Mouse (Mus musculus) embryonic facial prominence, embryonic 13.5 days (tissue): ENCODE measurements at regions not wholly inside any gene's neighbourhood (a gene's known extent, or its start where the extent isn't known, plus 50 kb on each side); places are given as distances from the start of the nearest gene placed in this dataset.
A peak's percentile ranks its signal among the peaks of the same experiment; 100 is the strongest.

Experiments used
- ATAC-seq: fragments of 200-750 bp; cut with Nextera tagmentation; 2 replicates; pipeline ENCODE4 v1.8.0; 2017; ENCODE audit warnings: low read depth; ENCODE audit not compliant: insufficient number of reproducible peaks, insufficient read depth, low FRiP score, low TSS enrichment
- H3K27ac ChIP-seq: fragments of 300-500 bp; sonication (generic); 2 replicates; pipeline ENCODE4 v1.5.1; 2015; ENCODE audit warnings: moderate library complexity, mild to moderate bottlenecking, inconsistent platforms
- H3K27me3 ChIP-seq: fragments of 300-500 bp; sonication (generic); 2 replicates; pipeline ENCODE4 v1.6.1; 2015; ENCODE audit warnings: mild to moderate bottlenecking, inconsistent platforms
- H3K36me3 ChIP-seq: fragments of 300-500 bp; sonication (generic); 2 replicates; pipeline ENCODE4 v1.6.1; 2015; ENCODE audit warnings: mild to moderate bottlenecking, inconsistent platforms
- H3K4me1 ChIP-seq: fragments of 300-500 bp; sonication (generic); 2 replicates; pipeline ENCODE4 v1.6.1; 2015; ENCODE audit warnings: inconsistent platforms
- H3K4me2 ChIP-seq: fragments of 300-500 bp; sonication (generic); 2 replicates; pipeline ENCODE4 v1.6.1; 2015; ENCODE audit warnings: moderate library complexity, mild to moderate bottlenecking, inconsistent platforms
- H3K4me3 ChIP-seq: fragments of 300-500 bp; sonication (generic); 2 replicates; pipeline ENCODE4 v1.5.1; 2015; ENCODE audit warnings: mild to moderate bottlenecking, inconsistent platforms
- H3K9ac ChIP-seq: fragments of 300-500 bp; sonication (generic); 2 replicates; pipeline ENCODE4 v1.6.1; 2015; ENCODE audit warnings: mild to moderate bottlenecking, inconsistent platforms
- H3K9me3 ChIP-seq: fragments of 300-500 bp; sonication (generic); 2 replicates; pipeline ENCODE4 v1.6.1; 2016; ENCODE audit warnings: inconsistent platforms
- WGBS: fragments of 180-500 bp; shearing (Covaris S2); methylation state at CpG from one replicate; pipeline ENCODE4 v1.1.7; 2015; ENCODE audit warnings: mixed read lengths; 5-methylcytosine and 5-hydroxymethylcytosine counted together

DNA sequence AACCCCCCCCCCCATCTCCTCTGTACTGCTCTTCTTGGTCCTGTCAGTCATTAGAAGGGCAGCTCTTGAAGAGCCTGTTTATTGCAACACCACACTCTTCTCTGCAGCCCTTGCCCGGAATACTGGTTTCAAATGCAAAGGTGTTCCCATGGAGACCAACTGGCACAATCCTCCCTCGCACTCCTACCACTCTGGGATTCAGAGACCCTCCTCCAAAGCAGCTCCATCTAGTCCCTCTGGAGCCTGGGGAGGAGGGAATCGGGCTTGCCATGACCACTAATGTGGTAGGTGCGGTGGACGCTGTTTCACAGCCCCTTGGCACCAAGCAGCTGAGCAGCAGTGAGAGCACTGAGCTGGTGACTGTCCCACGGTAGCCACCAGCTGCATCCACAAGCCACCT, 83.1 kb downstream of the Stk35 start:
- Histone ChIP-seq H3K4me2 (no peak overlapping the region), H3K27me3 (no peaks in the 10 kb centered on the region), H3K4me1 (no peaks in the 10 kb centered on the region), H3K4me3 (no peak overlapping the region), H3K9ac (no peak overlapping the region), H3K36me3 (no peaks in the 10 kb centered on the region), H3K9me3 (no peaks in the 10 kb centered on the region), H3K27ac (no peak overlapping the region)
- ATAC-seq: no peak
- WGBS: 45% methylated on average over 6 of the region's 6 CpGs

DNA sequence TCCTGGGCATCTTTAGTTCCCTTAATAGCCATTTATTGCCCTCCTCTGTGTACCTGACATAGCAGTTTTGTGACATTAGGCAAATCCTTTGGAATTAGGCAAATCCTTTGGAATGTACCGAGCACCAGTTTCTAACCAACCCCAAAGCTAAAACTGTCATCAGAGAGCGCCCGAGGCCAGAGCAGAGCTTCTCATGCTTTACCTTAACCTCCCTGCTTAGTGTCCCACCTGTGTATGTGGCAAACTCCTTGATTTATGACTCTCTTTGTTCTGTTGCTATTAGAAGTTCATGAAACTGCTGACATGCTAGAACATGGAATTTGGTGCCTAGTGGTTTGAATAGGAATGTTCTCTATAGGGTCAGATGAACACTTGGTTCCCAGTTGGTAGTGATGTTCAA, 84.0 kb downstream of the Stk35 start:
- H3K4me1 ChIP-seq: no peaks in the 10 kb centered on the region
- H3K9me3 ChIP-seq: no peaks in the 10 kb centered on the region
- no peaks in the 10 kb centered on the region for H3K36me3 ChIP-seq
- H3K4me3 ChIP-seq: no peak overlapping the region
- no peak overlapping the region for H3K27ac ChIP-seq
- H3K9ac ChIP-seq: no peak overlapping the region
- H3K27me3 ChIP-seq: no peaks in the 10 kb centered on the region
- H3K4me2 ChIP-seq: no peak overlapping the region
- no peak for ATAC-seq
- 72% methylated on average over 3 of the region's 3 CpGs for WGBS

DNA sequence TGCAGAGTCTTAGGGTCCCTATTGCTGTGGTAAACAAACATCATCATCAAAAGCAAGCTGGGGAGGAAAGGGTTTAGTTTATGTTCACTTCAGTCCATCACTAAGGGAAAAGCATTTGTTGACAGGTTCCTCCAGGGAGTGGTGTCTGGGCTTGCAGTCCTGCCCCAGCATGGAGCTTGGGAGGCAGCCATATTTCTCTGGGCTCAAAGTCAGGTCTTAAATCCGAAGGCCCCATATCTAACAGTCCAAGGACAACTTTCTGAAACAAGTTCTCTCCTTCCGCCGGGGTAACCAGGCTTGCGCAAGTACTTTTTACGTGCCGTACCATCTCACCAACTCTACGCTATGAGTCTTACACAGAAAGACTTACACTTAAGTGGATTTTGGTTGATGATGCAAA, 85.2 kb downstream of the Stk35 start:
- H3K9me3 ChIP-seq: peaks cover 5% of the 10 kb centered on the region
- H3K4me2 ChIP-seq: no peak overlapping the region
- no peak overlapping the region for H3K4me3 ChIP-seq
- WGBS: 90% methylated on average over 7 of the region's 7 CpGs
- no peak overlapping the region for H3K27ac ChIP-seq
- ATAC-seq: no peak
- no peaks in the 10 kb centered on the region for H3K27me3 ChIP-seq
- H3K9ac ChIP-seq: no peak overlapping the region
- H3K36me3 ChIP-seq: no peaks in the 10 kb centered on the region
- H3K4me1 ChIP-seq: no peaks in the 10 kb centered on the region

DNA sequence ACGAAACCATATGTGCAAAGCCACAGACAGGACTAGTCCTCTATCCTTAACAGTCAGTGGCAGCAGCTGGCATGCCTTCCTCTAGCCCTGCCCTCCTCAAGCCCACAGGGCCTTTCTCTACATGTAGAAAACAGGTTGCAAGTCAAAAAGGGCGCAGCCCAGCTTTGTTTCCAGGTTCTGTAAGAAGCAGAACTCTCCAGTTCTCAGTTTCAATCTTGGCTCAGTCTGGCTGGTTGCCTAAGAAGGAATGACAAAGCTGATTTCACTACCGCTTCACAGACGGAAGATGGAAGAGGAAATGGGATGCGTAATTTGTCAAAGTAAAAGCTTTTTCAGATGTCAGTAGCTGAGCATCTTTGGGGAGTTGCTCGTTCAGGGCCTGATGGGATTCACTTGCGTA, 92.9 kb downstream of the Stk35 start:
- Histone ChIP-seq H3K9me3 (peaks cover 7% of the 10 kb centered on the region), H3K36me3 (no peaks in the 10 kb centered on the region), H3K4me1 (no peaks in the 10 kb centered on the region), H3K4me2 (no peak overlapping the region), H3K27me3 (no peaks in the 10 kb centered on the region), H3K4me3 (no peak overlapping the region), H3K9ac (no peak overlapping the region), H3K27ac (no peak overlapping the region)
- 61% methylated on average over 7 of the region's 7 CpGs for WGBS
- no peak for ATAC-seq

DNA sequence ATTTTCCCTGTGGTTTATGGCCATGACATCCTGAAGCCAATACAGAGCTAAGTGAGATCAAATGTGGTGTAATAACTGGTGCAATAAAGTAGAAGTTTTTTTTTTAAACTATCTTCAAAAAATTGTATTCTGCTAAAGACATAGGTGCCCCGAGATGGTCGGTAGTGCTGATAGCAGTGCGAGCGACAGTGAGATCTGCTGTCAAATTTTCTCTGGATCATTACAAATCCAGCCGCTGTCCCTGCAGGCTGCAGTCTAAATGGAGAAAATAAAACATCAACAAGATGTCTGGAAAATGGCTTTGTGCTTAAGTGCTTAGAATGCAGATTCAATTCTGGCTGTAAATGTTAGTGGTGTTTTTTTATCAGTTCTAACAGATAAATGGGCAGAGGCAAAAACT, 93.5 kb downstream of the Stk35 start:
- H3K27ac ChIP-seq: no peak overlapping the region
- H3K9me3 ChIP-seq: peaks cover 7% of the 10 kb centered on the region
- H3K9ac ChIP-seq: no peak overlapping the region
- no peak overlapping the region for H3K4me2 ChIP-seq
- no peak for ATAC-seq
- no peaks in the 10 kb centered on the region for H3K4me1 ChIP-seq
- no peaks in the 10 kb centered on the region for H3K27me3 ChIP-seq
- no peak overlapping the region for H3K4me3 ChIP-seq
- WGBS: 83% methylated on average over 5 of the region's 5 CpGs
- H3K36me3 ChIP-seq: no peaks in the 10 kb centered on the region

DNA sequence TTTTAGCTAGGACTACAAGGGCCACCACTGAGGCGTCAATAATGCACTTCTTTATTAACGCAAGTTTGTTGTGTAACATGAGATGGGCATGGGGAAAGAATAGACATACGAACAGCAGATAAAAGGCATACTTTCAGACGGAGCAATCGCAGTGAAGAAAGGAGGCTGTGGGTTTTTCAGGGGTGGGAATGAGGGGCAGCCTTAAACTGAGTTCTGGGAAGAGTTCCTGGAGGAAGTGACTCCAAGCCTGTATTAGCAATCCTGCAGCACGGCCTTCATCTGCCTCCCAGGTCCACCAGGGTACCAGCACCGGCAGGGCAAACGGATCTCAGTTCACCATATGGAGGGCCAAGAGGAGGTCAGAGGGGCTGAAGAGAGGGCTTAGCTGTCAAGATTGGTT, 94.6 kb downstream of the Stk35 start:
- 62% methylated on average over 8 of the region's 8 CpGs for whole genome bisulfite sequencing
- H3K36me3 ChIP-seq: no peaks in the 10 kb centered on the region
- H3K4me1 ChIP-seq: no peaks in the 10 kb centered on the region
- no peak overlapping the region for H3K4me2 ChIP-seq
- no peak overlapping the region for H3K9ac ChIP-seq
- H3K4me3 ChIP-seq: no peak overlapping the region
- H3K27ac ChIP-seq: no peak overlapping the region
- ATAC-seq: no peak
- H3K9me3 ChIP-seq: peaks cover 7% of the 10 kb centered on the region
- H3K27me3 ChIP-seq: no peaks in the 10 kb centered on the region

DNA sequence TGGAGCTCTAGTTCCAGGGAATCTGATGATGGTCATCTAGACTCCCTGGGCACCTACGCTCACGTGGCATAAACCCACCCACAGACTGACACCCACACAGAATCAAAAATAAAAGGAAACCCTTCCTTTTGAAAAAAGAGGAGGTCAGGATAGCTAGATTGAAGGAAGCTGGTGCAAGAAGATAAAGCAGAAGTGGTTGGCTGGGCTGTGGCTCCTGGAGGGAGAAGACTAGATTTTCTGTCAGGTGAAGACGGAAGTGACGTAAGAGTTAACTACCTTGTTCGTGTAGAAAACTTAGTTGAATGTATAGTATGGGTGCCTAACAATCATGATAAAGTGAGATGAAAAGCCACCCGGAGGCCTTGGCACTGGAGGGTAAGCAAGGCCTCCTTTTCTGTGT, 95.1 kb downstream of the Stk35 start:
- no peak for ATAC-seq
- H3K9ac ChIP-seq: no peak overlapping the region
- H3K27me3 ChIP-seq: no peaks in the 10 kb centered on the region
- no peak overlapping the region for H3K27ac ChIP-seq
- H3K4me1 ChIP-seq: no peaks in the 10 kb centered on the region
- no peak overlapping the region for H3K4me3 ChIP-seq
- WGBS: 89% methylated on average over 6 of the region's 6 CpGs
- H3K9me3 ChIP-seq: peaks cover 4% of the 10 kb centered on the region
- H3K36me3 ChIP-seq: no peaks in the 10 kb centered on the region
- H3K4me2 ChIP-seq: no peak overlapping the region

DNA sequence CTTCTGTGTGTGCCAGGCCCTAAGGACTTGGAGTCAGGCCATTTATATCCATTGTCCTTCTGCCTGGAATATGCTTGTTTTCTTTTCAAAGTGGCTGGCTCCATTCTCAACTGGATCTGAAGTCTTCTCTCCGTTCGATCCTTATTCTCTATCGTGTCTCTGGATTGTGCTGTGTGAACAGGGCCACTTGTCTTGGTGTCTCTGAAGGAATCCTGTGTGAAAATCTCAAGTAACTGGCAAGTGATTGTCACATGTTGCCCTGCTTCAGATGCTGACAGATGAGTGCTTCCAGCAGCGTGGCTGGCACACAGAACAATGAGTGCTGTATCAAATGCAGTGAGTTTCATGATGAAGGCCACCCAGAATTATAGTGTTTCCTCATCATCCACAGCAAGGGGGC, 96.4 kb downstream of the Stk35 start:
- Histone ChIP-seq H3K27ac (no peak overlapping the region), H3K27me3 (no peaks in the 10 kb centered on the region), H3K9me3 (no peaks in the 10 kb centered on the region), H3K4me1 (no peaks in the 10 kb centered on the region), H3K4me2 (no peak overlapping the region), H3K9ac (no peak overlapping the region), H3K4me3 (no peak overlapping the region), H3K36me3 (no peaks in the 10 kb centered on the region)
- whole genome bisulfite sequencing: 80% methylated on average over 4 of the region's 4 CpGs
- no peak for ATAC-seq

DNA sequence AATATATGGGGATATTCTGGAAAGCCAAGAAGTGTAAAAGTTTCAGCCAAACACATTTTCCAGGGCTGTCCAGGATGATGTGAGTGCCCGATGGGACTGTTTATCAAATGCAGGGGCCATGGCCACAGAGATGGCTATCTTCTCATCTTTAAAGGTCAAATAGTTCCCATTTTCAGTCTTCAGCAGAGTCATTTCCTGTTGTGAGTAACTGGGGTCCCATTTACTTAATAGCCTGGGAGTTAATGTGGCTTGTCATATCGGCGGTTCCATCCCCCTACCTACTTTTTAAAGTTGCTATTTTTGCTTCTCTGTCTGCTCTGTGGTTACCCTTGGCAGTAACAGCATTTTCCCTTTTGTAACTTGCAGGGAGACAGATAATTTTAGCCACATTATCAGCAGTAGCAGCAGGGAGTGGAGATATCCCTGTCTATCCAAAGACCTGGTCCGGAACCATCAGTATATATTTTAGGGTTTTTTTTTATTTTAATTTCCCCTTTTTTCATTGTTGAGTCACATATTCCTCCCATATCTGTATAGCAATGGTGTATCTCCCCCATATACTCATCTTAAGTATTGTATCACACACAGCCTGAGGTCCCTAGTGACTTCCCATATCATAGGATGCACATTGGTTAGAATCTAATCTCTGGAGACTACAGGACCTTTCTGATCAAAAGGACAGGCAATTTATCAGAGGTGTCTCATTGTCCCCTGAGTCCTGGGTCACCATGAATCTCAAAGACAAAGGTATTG, 103.2 kb downstream of the Stk35 start:
- Histone ChIP-seq H3K36me3 (no peaks in the 10 kb centered on the region), H3K4me1 (no peaks in the 10 kb centered on the region), H3K27ac (no peak overlapping the region), H3K4me3 (no peak overlapping the region), H3K4me2 (no peak overlapping the region), H3K27me3 (peaks cover 19% of the 10 kb centered on the region), H3K9ac (no peak overlapping the region), H3K9me3 (no peaks in the 10 kb centered on the region)
- 57% methylated on average over 4 of the region's 4 CpGs for WGBS
- ATAC-seq: no peak

DNA sequence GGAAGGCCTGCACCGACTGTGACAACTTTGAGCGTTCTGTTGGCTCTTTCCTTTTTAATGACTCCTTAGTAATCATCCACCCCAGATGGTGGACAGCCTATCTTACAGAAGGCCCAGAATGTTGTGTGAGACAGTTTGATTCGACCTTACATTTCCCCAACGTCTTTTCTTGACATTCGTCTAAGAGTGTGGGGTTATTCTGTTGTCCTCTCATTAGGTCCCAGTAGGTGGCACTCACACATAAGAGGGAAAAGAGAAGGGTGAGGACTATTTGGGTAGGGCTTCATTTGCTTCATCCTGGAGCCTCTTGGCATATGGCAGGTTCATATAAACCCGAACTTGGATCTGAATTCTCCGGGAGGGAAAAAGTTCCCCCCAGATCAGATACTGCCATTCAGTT, 104.4 kb downstream of the Stk35 start:
- no peak overlapping the region for H3K27ac ChIP-seq
- H3K27me3 ChIP-seq: peaks cover 31% of the 10 kb centered on the region
- H3K9me3 ChIP-seq: no peaks in the 10 kb centered on the region
- no peak overlapping the region for H3K9ac ChIP-seq
- no peak overlapping the region for H3K4me3 ChIP-seq
- no peak overlapping the region for H3K4me2 ChIP-seq
- ATAC-seq: no peak
- peaks cover 5% of the 10 kb centered on the region for H3K4me1 ChIP-seq
- 49% methylated on average over 7 of the region's 7 CpGs for WGBS
- no peaks in the 10 kb centered on the region for H3K36me3 ChIP-seq

DNA sequence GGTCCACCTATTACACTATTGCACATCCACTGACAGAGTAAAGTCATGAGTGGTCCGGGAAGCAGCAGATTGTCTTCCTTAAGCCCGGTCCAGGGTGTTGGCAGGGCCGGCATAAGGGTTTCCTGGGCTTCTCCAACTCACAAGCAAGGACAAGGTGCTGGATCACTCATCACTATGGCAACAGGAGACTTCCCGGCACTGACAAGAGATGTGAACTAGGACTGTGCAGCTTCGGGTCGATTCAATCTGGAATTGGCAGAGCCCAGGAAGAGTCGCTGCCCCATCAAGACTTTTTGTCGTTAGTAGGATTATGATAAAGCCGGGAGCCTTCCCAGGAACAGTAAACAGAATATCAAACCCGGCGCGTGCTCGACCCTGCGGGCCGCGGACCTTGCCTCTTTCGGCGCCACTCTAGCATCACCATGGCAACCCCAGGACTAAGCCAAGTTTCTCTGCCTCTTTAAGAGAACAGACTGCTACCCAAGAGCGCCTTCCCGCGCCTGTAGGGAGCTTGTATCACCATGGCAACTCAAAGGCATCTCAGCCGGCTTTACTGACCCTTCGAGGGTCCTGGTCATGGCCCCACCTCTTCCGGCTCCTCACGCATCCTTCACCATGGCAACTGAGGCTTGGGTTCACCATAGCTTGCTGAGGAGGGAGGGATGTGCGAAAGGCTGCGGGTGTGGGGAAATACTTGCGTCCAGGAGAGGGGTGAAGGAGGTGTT, 103.3 kb upstream of the Tgm3 start:
- Histone ChIP-seq H3K9me3 (no peaks in the 10 kb centered on the region), H3K4me3 (peak overlapping the region; percentile 36), H3K4me1 (peaks cover 15% of the 10 kb centered on the region), H3K36me3 (no peaks in the 10 kb centered on the region), H3K4me2 (peak overlapping the region; percentile 64), H3K27ac (no peak overlapping the region), H3K27me3 (peaks cover 39% of the 10 kb centered on the region), H3K9ac (peak overlapping the region; percentile 57; the same call in 1 of the 2 replicates)
- WGBS: 2% methylated on average over 28 of the region's 28 CpGs
- peak; percentile 43; the same call in 1 of the 2 replicates for ATAC-seq

DNA sequence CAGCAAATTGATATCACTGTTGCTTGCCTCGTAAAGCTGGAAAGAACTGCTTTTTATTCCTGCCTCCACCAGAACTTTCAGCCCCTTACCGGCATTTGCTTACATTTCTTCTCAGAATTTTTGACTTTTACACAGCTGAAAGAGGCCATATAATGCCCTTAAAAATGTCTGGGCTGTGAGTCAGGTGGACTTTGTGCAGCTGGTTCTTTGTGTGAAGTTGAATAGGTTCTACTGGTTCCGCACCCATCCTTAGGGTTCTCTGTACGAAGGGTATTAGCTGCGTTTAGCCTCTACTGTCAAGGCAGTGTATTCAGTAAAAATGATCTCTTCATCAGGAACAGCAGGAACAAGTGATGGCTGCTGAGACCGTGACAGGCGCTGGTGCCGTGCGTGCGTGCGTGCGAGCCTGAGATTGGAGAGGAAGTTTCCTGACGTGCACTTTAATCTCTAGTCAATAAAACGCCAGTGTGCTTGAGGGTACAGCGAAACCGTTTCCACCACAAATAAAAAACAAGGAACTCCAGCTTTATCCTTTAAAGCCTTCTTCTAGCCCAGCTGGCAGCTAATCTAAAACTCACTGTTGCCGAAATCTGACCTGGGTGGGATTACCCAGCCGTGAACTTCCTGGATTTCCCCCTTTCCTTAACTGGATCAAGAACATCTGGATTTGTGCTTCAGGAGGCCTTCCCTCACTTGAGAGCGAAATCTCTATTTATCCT, 100.8 kb upstream of the Tgm3 start:
- peak overlapping the region; percentile 9; the same call in 1 of the 2 replicates for H3K4me3 ChIP-seq
- H3K27ac ChIP-seq: no peak overlapping the region
- no peak for ATAC-seq

More for the DNA sequence above, 100.8 kb upstream of the Tgm3 start:
- 18% methylated on average over 19 of the region's 19 CpGs for WGBS
- H3K9me3 ChIP-seq: no peaks in the 10 kb centered on the region
- peak overlapping the region; percentile 48 for H3K4me2 ChIP-seq
- peaks cover 40% of the 10 kb centered on the region for H3K27me3 ChIP-seq
- H3K36me3 ChIP-seq: no peaks in the 10 kb centered on the region
- H3K4me1 ChIP-seq: peaks cover 15% of the 10 kb centered on the region
- H3K9ac ChIP-seq: no peak overlapping the region
